Mouse (Mus musculus): ENCODE data around the gene Tectb.

DNA sequence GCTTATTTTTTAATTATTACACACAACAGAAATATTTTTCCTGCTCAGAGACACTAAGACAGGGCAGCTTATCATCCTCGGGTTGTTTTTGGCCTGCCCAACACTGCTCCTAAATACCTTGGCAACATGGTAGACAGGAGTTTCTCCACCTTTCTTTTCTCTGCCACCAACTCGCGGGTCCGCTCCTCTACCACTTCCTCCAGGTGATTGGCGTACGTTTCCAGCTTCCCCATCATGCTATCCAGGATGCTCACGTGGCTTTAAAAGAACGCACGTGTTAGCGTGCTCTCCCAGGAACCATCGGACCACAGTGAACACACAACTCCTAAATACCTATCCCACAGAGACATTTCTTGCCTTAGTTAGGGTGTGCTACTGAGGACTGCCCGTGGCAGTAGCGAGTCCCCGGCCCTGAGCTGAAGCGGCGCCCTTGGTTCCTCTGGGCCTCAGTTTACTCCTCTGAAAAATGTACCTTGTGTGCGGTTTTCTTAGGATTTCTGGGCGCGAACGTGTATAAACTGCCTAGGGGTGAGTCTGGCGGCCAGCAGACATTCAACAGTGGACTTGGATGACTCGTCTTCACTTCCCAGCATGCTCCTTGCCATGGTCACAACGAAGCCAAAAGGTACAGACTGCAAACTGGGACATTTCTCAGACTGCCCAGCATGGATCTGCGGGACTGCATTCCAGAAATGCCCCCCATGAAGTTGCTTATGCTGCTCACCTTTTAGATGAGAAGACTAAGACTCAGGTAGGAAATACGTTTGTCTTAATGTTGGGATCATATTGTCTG, 27.4 kb downstream of the Tectb start:
- TF ChIP-seq POLR2A (IDR thresholded peaks at IDR 0.05; ENCODE audit: extremely low read depth, insufficient read depth, low read length) = no peak
- TF ChIP-seq CTCF (IDR thresholded peaks at IDR 0.05; ENCODE audit: low read depth, low read length) = no peak

Data from liver, adult 2 months (tissue).